Mouse (Mus musculus) olfactory bulb, adult 2 months (tissue): ENCODE measurements around the gene Src.

ENCODE experiments used
- CTCF ChIP-seq: fragments of 200-500 bp; IDR thresholded peaks from 2 replicates; pipeline ENCODE4 v1.5.1; 2012; ENCODE audit warnings: low read depth, mild to moderate bottlenecking, low read length, moderate library complexity; ENCODE audit not compliant: insufficient read depth
- POLR2A ChIP-seq: fragments of 200-500 bp; IDR thresholded peaks from 2 replicates; pipeline ENCODE4 v1.6.1; 2012; ENCODE audit warnings: mild to moderate bottlenecking, low read depth, low read length, moderate library complexity; ENCODE audit not compliant: insufficient read depth

GRCm38 (mm10) chr2:157411151-157411693 lies 7.0 kb upstream of the Src start:
- TF ChIP-seq CTCF (no peak), POLR2A (no peak)
